Mouse (Mus musculus): Measurements from ENCODE around the gene Hhatl.

DNA sequence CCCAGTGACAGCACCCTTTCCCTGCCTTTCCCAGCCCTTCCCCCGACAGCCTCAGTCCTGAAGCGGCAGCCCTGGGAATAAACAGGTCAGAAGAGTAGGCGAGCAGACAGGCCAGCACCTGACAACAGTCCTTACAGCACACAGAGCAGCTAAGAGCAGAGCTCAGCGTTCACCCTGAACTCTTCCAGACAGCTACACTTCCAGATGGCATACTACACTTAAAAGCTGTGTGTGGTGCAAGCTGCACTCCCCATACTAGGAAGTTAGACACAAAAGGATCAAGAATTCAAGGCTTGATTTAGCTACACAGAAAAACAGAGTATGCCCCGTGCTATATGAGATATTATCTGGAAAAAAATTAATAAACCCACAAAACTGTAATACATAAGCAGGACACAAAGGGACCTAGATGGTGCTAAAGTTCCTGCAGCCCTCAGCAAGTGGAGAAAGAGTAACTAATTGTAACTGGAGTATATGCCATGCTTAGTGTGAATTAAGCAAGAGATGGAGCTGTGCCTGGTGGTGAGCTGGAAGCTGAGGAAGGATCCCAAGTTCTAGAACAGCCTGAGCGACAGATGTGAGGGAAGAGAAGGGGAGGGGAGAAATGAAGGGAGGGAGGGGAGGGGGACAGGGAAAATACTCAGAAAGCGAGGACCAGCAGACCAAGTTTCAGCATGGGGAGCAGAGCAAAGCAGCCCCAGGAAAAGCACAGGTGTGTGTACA lies 37.1 kb upstream of the Hhatl start:
- TF ChIP-seq POLR2A (IDR thresholded peaks at IDR 0.05; ENCODE audit: low read depth, low read length) (no peak), CTCF (IDR thresholded peaks at IDR 0.05; ENCODE audit: borderline replicate concordance, insufficient read depth, low read length) (no peak)

Measured in embryonic fibroblast, embryonic 13.5 days (primary cell).